Mouse (Mus musculus) CH12.LX (cell line): ENCODE data around the gene Babam1. TPM values are rescaled to one million over a fixed set of nuclear protein-coding genes. Genes with fewer than 3 reads are reported as not detected.

ENCODE experiments used
- DNase-seq: peaks from one replicate; pipeline ENCODE4 v3.0.0-alpha.2; 2013; ENCODE audit errors: extremely low read depth
- H3K27ac ChIP-seq: 2 replicates; pipeline ENCODE4 v1.5.1; 2012; ENCODE audit warnings: low read depth, mild to moderate bottlenecking, control low read depth, moderate library complexity; ENCODE audit not compliant: insufficient read depth
- H3K27me3 ChIP-seq: replicated peaks from 2 replicates; pipeline ENCODE3; 2012; ENCODE audit warnings: inconsistent platforms
- H3K36me3 ChIP-seq, 2 experiments: replicated peaks in 1 of 2; 2 replicates each; pipeline versions ENCODE3 to v1.6.1; 2012; ENCODE audit warnings: inconsistent platforms in 1 of 2, low read length in 1 of 2, mild to moderate bottlenecking in 1 of 2, mixed read lengths in 1 of 2, moderate library complexity in 1 of 2; ENCODE audit not compliant: control insufficient read depth in 1 of 2, insufficient read depth in 1 of 2
- H3K4me1 ChIP-seq, 2 experiments: 2 replicates each; pipeline ENCODE4 v1.6.1; 2012; ENCODE audit warnings: inconsistent platforms in 1 of 2, moderate library complexity in 1 of 2; ENCODE audit not compliant: insufficient read depth in 2 of 2, control insufficient read depth in 1 of 2
- H3K4me2 ChIP-seq: 2 replicates; pipeline ENCODE4 v1.6.1; 2012; ENCODE audit warnings: low read depth, mild to moderate bottlenecking, control low read depth; ENCODE audit not compliant: poor library complexity, insufficient read depth, severe bottlenecking
- H3K4me3 ChIP-seq, 3 experiments: fragments of 150-350 bp in 1 of 3; sonication (generic) in 1 of 3; replicated peaks in 1 of 3; 2 replicates each; pipeline versions ENCODE3 to v1.5.1; 2011 to 2012; ENCODE audit warnings: low read depth in 2 of 3, low read length in 2 of 3, mild to moderate bottlenecking in 2 of 3, moderate library complexity in 2 of 3, control low read depth in 1 of 3, improper control_type of control experiment in 1 of 3, inconsistent platforms in 1 of 3, mixed read lengths in 1 of 3; ENCODE audit not compliant: poor library complexity in 1 of 3
- H3K79me2 ChIP-seq: replicated peaks from 2 replicates; pipeline ENCODE4 v1.6.1; 2012; ENCODE audit warnings: mild to moderate bottlenecking, moderate library complexity; ENCODE audit not compliant: control insufficient read depth, poor library complexity, insufficient read depth, severe bottlenecking; ENCODE audit errors: extremely low read depth
- H3K9ac ChIP-seq: 2 replicates; pipeline ENCODE4 v1.6.1; 2012; ENCODE audit warnings: low read depth, mild to moderate bottlenecking, control low read depth, moderate library complexity; ENCODE audit not compliant: insufficient read depth
- H3K9me3 ChIP-seq: replicated peaks from 2 replicates; pipeline ENCODE3; 2012; ENCODE audit warnings: low read length, inconsistent platforms, mixed read lengths
- BHLHE40 ChIP-seq: IDR thresholded peaks from 2 replicates; pipeline ENCODE4 v1.6.1; 2011; ENCODE audit warnings: mild to moderate bottlenecking, low read depth, low read length, improper control_type of control experiment
- CHD1 ChIP-seq: IDR thresholded peaks from 2 replicates; pipeline ENCODE4 v1.6.1; 2012; ENCODE audit warnings: low read depth, low read length, improper control_type of control experiment, inconsistent platforms
- CHD2 ChIP-seq: IDR thresholded peaks from 2 replicates; pipeline ENCODE4 v1.6.1; 2011; ENCODE audit warnings: low read length, improper control_type of control experiment
- CTCF ChIP-seq, 2 experiments: IDR thresholded peaks in 1 of 2; conservative IDR thresholded peaks in 1 of 2; 2 replicates each; pipeline ENCODE4 v1.5.1; 2011 to 2012; ENCODE audit warnings: low read depth in 2 of 2, low read length in 2 of 2, improper control_type of control experiment in 1 of 2, inconsistent platforms in 1 of 2, mild to moderate bottlenecking in 1 of 2, moderate library complexity in 1 of 2
- ELF1 ChIP-seq: IDR thresholded peaks from 2 replicates; pipeline ENCODE4 v1.6.1; 2014; ENCODE audit warnings: low read depth, mild to moderate bottlenecking, inconsistent platforms, low read length, improper control_type of control experiment
- GABPA ChIP-seq: IDR thresholded peaks from 2 replicates; pipeline ENCODE4 v1.6.1; 2012; ENCODE audit warnings: low read depth, low read length, improper control_type of control experiment, inconsistent platforms; ENCODE audit not compliant: insufficient replicate concordance
- HCFC1 ChIP-seq: IDR thresholded peaks from 2 replicates; pipeline ENCODE4 v1.6.1; 2012; ENCODE audit warnings: low read depth, mild to moderate bottlenecking, inconsistent platforms, low read length, improper control_type of control experiment
- IRF4 ChIP-seq: IDR thresholded peaks from 2 replicates; pipeline ENCODE4 v1.6.1; 2014; ENCODE audit warnings: low read depth, mild to moderate bottlenecking, inconsistent platforms, low read length, improper control_type of control experiment
- JUN ChIP-seq: IDR thresholded peaks from 2 replicates; pipeline ENCODE4 v1.6.1; 2011; ENCODE audit warnings: low read depth, mild to moderate bottlenecking, low read length, improper control_type of control experiment, moderate library complexity; ENCODE audit not compliant: insufficient read depth
- KAT2A ChIP-seq: IDR thresholded peaks from 2 replicates; pipeline ENCODE4 v1.6.1; 2012; ENCODE audit warnings: low read length, improper control_type of control experiment, inconsistent platforms; ENCODE audit not compliant: insufficient replicate concordance
- MAFK ChIP-seq: IDR thresholded peaks from 2 replicates; pipeline ENCODE4 v1.6.1; 2011; ENCODE audit warnings: low read length, improper control_type of control experiment; ENCODE audit not compliant: insufficient replicate concordance
- MAX ChIP-seq: IDR thresholded peaks from 2 replicates; pipeline ENCODE4 v1.6.1; 2011; ENCODE audit warnings: low read length, improper control_type of control experiment
- MAZ ChIP-seq: IDR thresholded peaks from 2 replicates; pipeline ENCODE4 v1.6.1; 2012; ENCODE audit warnings: low read depth, mild to moderate bottlenecking, inconsistent platforms, low read length, improper control_type of control experiment, moderate library complexity
- NELFE ChIP-seq: IDR thresholded peaks from 2 replicates; pipeline ENCODE4 v1.6.1; 2011; ENCODE audit warnings: low read depth, low read length, improper control_type of control experiment
- NRF1 ChIP-seq: IDR thresholded peaks from 2 replicates; pipeline ENCODE4 v1.6.1; 2014; ENCODE audit warnings: low read depth, mild to moderate bottlenecking, inconsistent platforms, low read length, improper control_type of control experiment, moderate library complexity
- RCOR1 ChIP-seq: conservative IDR thresholded peaks from 2 replicates; pipeline ENCODE4 v1.6.1; 2012; ENCODE audit warnings: low read depth, mild to moderate bottlenecking, inconsistent platforms, low read length, improper control_type of control experiment
- SIN3A ChIP-seq: IDR thresholded peaks from 2 replicates; pipeline ENCODE4 v1.6.1; 2012; ENCODE audit warnings: low read length, improper control_type of control experiment, inconsistent platforms
- TBP ChIP-seq: conservative IDR thresholded peaks from 2 replicates; pipeline ENCODE4 v1.6.1; 2011; ENCODE audit warnings: low read depth, low read length, improper control_type of control experiment
- TCF12 ChIP-seq: IDR thresholded peaks from 2 replicates; pipeline ENCODE4 v1.6.1; 2014; ENCODE audit warnings: low read depth, mild to moderate bottlenecking, inconsistent platforms, low read length, improper control_type of control experiment
- USF2 ChIP-seq: conservative IDR thresholded peaks from 2 replicates; pipeline ENCODE4 v1.6.1; 2011; ENCODE audit warnings: low read depth, low read length, improper control_type of control experiment
- ZC3H11A ChIP-seq: IDR thresholded peaks from 2 replicates; pipeline ENCODE4 v1.6.1; 2012; ENCODE audit warnings: low read depth, mild to moderate bottlenecking, inconsistent platforms, low read length, improper control_type of control experiment
- ZNF384 ChIP-seq: IDR thresholded peaks from 2 replicates; pipeline ENCODE4 v1.6.1; 2012; ENCODE audit warnings: low read depth, low read length, improper control_type of control experiment, inconsistent platforms
- dilution Hi-C: fragments of 300-500 bp; cut with MboI; formaldehyde crosslinking; loops from 2 replicates; pipeline ENCODE4 v1.14.3; 2020; ENCODE audit warnings: low sequenced_read_pairs; ENCODE audit not compliant: extremely low pct_unique_long_range_greater_than_20kb, extremely low pct_ligation_motif_present
- in situ Hi-C: fragments of 300-500 bp; cut with MboI; formaldehyde crosslinking; loops from 3 replicates; pipeline ENCODE4 v1.14.3; 2019; ENCODE audit warnings: low sequenced_read_pairs, low pct_ligation_motif_present, low pct_unique_long_range_greater_than_20kb, mixed read lengths
- polyA plus RNA-seq: library from polyadenylated mRNA; unstranded; fragments of >175 nt; gene quantifications from 2 replicates; pipeline ENCODE4 v1.2.1, GENCODE M21; 2012; ENCODE audit warnings: low read depth; ENCODE audit not compliant: insufficient read length
- total RNA-seq, 2 experiments: library from RNA; depleted of rRNA; stranded (reverse); fragments of 300-350 nt in 1 of 2; fragments of >200 nt in 1 of 2; gene quantifications; 2 replicates each; pipeline ENCODE4 v1.2.3; 2012 to 2014

The Babam1 gene
- total and polyA plus RNA-seq, 3 experiments = 56.7 to 137 (median 67.3) TPM

DNA sequence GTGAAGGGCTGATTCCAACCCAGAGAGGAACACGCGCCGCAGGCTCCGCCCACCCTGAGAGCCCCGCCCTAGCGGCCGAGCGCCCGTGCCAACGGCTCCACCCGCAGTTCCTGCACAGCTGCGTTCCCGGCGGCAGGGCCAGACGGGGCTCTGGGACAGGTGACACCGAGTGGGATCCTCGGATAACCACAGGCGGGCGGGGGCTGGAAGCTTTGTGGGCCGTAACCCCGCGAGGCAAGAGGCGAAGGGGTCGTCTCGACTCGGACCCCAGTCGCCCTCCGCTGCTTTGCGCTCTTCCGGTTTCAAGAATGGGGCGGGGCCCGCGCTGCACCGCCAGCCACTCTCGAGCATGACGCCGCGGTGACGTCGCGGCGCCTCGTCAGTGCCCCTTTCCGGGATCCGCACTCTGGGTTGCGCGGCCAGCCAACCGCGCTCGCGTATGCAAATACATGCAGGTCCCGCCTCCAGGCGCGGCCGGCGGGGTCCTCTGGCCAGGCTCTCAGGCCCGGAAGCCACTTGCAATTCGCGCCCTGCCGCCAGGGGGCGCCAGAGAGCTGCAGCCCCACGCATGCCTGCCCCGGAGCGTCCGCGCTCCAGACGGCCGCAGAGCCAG lies 25.3 kb upstream of the Babam1 start, which contains the start of gene Ocel1 (continued):
- TF ChIP-seq CHD1 = no peak
- TF ChIP-seq USF2 = no peak
- TF ChIP-seq MAZ = 0 out of 2 replicates have a peak, but pooled peaks have one; percentile 44
- peak; percentile 55; the same call in 1 of the 2 replicates for TF ChIP-seq TBP
- no peak for TF ChIP-seq MAFK
- TF ChIP-seq BHLHE40 = peak; percentile 82
- no peak for TF ChIP-seq ZNF384
- TF ChIP-seq TCF12 = peak; percentile 79
- no peak for TF ChIP-seq RCOR1
- TF ChIP-seq KAT2A = no peak
- TF ChIP-seq IRF4 = peak; percentile 14; the same call in 1 of the 2 replicates
- peak in 1 of 2 experiments; percentile 92; a peak in 2 of 4 replicates for TF ChIP-seq CTCF (conservative IDR thresholded peaks at IDR 0.05 in 1 of 2, IDR thresholded peaks at IDR 0.05 in 1 of 2; ENCODE audit: low read depth in 2 of 2, low read length in 2 of 2)
- TF ChIP-seq ELF1 = peak; percentile 99
- TF ChIP-seq GABPA = no peak
- TF ChIP-seq MAX = peak; percentile 69; the same call in 1 of the 2 replicates
- TF ChIP-seq CHD2 = no peak
- no peak for TF ChIP-seq JUN
- TF ChIP-seq NRF1 = peak; percentile 76
- TF ChIP-seq NELFE = peak; percentile 75
- peak; percentile 71; the same call in 1 of the 2 replicates for TF ChIP-seq HCFC1
- no peak for TF ChIP-seq ZC3H11A
- peak; percentile 79; the same call in 1 of the 2 replicates for TF ChIP-seq SIN3A

DNA sequence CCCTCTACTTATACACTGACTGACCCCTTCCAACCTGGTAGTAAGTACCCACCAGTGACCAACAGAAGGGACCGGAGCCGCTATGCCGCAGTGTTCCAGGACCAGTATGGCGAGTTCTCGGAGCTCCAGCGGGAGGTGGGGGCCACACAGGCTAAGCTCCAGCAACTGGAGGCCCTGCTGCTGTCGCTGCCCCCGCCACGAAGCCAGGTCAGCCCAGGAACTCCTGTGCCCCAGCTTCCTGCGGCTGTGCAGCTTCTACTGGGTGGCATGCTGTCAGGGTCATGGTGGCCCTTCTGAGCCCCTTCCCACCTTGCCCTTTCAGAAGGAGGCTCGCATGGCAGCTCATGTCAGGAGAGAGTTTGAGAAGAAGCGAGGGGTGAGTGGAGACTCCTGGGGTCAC lies 24.2 kb upstream of the Babam1 start:
- dilution Hi-C loops = no loop called here
- Histone ChIP-seq H3K27ac (no peak overlapping the region), H3K4me3 (no peak overlapping the region), H3K4me2 (no peak overlapping the region), H3K79me2 (no peaks in the 10 kb centered on the region), H3K9ac (no peak overlapping the region), H3K36me3 (peaks cover 32 to 73% of the 10 kb centered on the region in 2 experiments)
- DNase-seq = no peak
- no peak for TF ChIP-seq IRF4
- TF ChIP-seq, all 38 proteins: peak for 0
- H3K4me1 ChIP-seq = peaks cover 18 to 48% of the 10 kb centered on the region in 2 experiments
- in situ Hi-C loops = loop anchor here (5.0 kb wide), 1 partner anchor 35 kb away; the partner anchor contains the start of gene Ankle1
- H3K27me3 ChIP-seq = no peaks in the 10 kb centered on the region
- peaks cover 9% of the 10 kb centered on the region for H3K9me3 ChIP-seq
